Mouse (Mus musculus) neural tube, embryonic 11.5 days (tissue): ENCODE measurements around the gene Snx29. TPM values are rescaled to one million over a fixed set of nuclear protein-coding genes. Genes with fewer than 3 reads are reported as not detected.

Experiments used
- ATAC-seq: fragments of 200-750 bp; cut with Nextera tagmentation; 2 replicates; pipeline ENCODE4 v1.8.0; 2017; ENCODE audit warnings: moderate number of reproducible peaks, mild to moderate bottlenecking, moderate TSS enrichment, moderate library complexity; ENCODE audit not compliant: insufficient read depth, low FRiP score, low TSS enrichment
- DNase-seq: peaks from one replicate; pipeline ENCODE4 v3.0.0-alpha.2; 2015; ENCODE audit warnings: low spot score
- H3K27ac ChIP-seq: fragments of 300-500 bp; sonication (generic); 2 replicates; pipeline ENCODE4 v1.5.1; 2014; ENCODE audit warnings: low read depth, mild to moderate bottlenecking, low read length
- H3K27me3 ChIP-seq: fragments of 300-500 bp; sonication (generic); 2 replicates; pipeline ENCODE4 v1.6.1; 2014; ENCODE audit warnings: mild to moderate bottlenecking, low read length, mixed read lengths; ENCODE audit not compliant: control insufficient read depth, insufficient read depth
- H3K36me3 ChIP-seq: fragments of 300-500 bp; sonication (generic); 2 replicates; pipeline ENCODE4 v1.6.1; 2014; ENCODE audit warnings: mild to moderate bottlenecking, low read length, moderate library complexity, mixed read lengths; ENCODE audit not compliant: control insufficient read depth, insufficient read depth
- H3K4me1 ChIP-seq: fragments of 300-500 bp; sonication (generic); 2 replicates; pipeline ENCODE4 v1.6.1; 2014; ENCODE audit warnings: low read length, mixed read lengths; ENCODE audit not compliant: control insufficient read depth, insufficient read depth
- H3K4me2 ChIP-seq: fragments of 300-500 bp; sonication (generic); 2 replicates; pipeline ENCODE4 v1.6.1; 2014; ENCODE audit warnings: low read depth, mild to moderate bottlenecking, moderate library complexity
- H3K4me3 ChIP-seq: fragments of 300-500 bp; sonication (generic); 2 replicates; pipeline ENCODE4 v1.5.1; 2014; ENCODE audit warnings: low read depth, low read length
- H3K9ac ChIP-seq: fragments of 300-500 bp; sonication (generic); 2 replicates; pipeline ENCODE4 v1.6.1; 2014; ENCODE audit warnings: mild to moderate bottlenecking, low read length
- H3K9me3 ChIP-seq: fragments of 300-500 bp; sonication (generic); 2 replicates; pipeline ENCODE4 v1.6.1; 2016; ENCODE audit warnings: low read length; ENCODE audit not compliant: control insufficient read depth
- WGBS: fragments of 180-500 bp; shearing (Covaris S2); extraction: QIAGEN DNeasy Blood & Tissue Kit; methylation state at CpG from one replicate; pipeline ENCODE4 v1.1.7; 2014; 5-methylcytosine and 5-hydroxymethylcytosine counted together
- polyA plus RNA-seq: library from polyadenylated mRNA; unstranded; fragments of >200 nt; fragmentation: Nextera tagmentation; extraction: Ambion mirVana; gene quantifications from 2 replicates; pipeline ENCODE4 v1.2.1, GENCODE M21; 2014

Gene Snx29
- polyA plus RNA-seq, 1 experiment from 2014 or later = 10.6 TPM

DNA sequence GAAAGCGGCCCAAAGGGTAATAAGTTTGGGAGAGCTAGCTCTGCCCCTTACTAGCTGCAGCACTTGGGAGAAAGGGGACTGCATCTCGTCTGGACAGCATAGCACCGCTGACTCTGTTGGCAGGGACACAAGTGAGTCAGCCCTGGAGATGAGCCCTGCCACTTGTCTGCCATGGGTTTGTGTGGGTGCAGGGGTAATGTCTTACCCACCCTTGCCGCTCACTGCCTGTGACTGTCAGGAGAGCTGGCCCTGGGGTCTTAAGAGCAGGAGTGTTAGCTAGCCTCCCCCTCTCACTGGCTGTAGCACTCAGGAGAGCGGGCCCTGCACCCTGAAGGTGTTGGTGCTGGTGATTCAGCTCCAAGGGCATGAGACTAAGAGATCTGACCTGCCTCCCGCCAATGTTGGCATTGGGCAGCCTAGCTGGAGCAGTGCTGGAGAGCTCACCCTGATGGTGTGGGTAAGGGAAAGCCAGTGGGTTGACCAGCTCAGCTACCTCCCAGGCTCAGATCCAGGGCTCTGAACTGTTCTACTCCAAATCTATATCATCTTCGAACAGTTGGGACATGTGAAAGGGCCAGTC, 479.3 kb downstream of the Snx29 start:
- DNase-seq = no peak
- no peaks in the 10 kb centered on the region for H3K9me3 ChIP-seq
- 92% methylated on average over 7 of the region's 7 CpGs for WGBS
- H3K27me3 ChIP-seq = no peaks in the 10 kb centered on the region
- no peak overlapping the region for H3K9ac ChIP-seq
- H3K27ac ChIP-seq = no peak overlapping the region
- H3K4me1 ChIP-seq = no peaks in the 10 kb centered on the region
- no peak overlapping the region for H3K4me3 ChIP-seq
- no peak for ATAC-seq
- no peak overlapping the region for H3K4me2 ChIP-seq
- H3K36me3 ChIP-seq = no peaks in the 10 kb centered on the region

Other genes with a start within 250 kb of the Snx29 start
- gene Txndc11, start 188.3 kb upstream of the Snx29 start, polyA plus RNA-seq = 32.5 and 34.8 TPM in 2 replicates
- 93.5 and 95.3 TPM in 2 replicates for gene Zc3h7a, start 146.5 kb upstream of the Snx29 start, polyA plus RNA-seq
- 244 TPM in 2 replicates for gene Rsl1d1, start 119.6 kb upstream of the Snx29 start, polyA plus RNA-seq
- gene Gspt1, start 68.6 kb upstream of the Snx29 start, polyA plus RNA-seq = 101 and 103 TPM in 2 replicates
- not detected in 2 replicates for gene Tnfrsf17, start 9.1 kb upstream of the Snx29 start, polyA plus RNA-seq